16 mouse cellular contexts compared by ENCODE assay signal in genomic region chr5:137830238-137830637, GRCm38 (mm10). TPM values are rescaled to one million over a fixed set of nuclear protein-coding genes. Genes with fewer than 3 reads are reported as not detected.
A peak's percentile ranks its signal among the peaks of the same experiment; 100 is the strongest.
DNase-seq lines count a peak whose midpoint lies in the region; ATAC-seq and TF ChIP-seq lines count a peak whose summit lies in the region.
"Had no signal": no experiment of that assay in that cellular context is flagged by ENCODE, and none has a peak within 500 bp of the region (broad histone marks: within the 10 kb centered on the region; RNA-seq: fewer than 3 reads in every experiment).

No protein-coding gene starts in this region.

- no peaks in the 10 kb centered on the region for H3K9me3 ChIP-seq in heart, embryonic 16.5 days (replicated peaks; ENCODE audit: control insufficient read depth, low read length)
- H3K9me3 ChIP-seq in heart, embryonic 11.5 days (replicated peaks; ENCODE audit: control insufficient read depth, low read length) = no peaks in the 10 kb centered on the region
- H3K9me3 ChIP-seq in lung, embryonic 14.5 days (ENCODE audit: low read depth, low read length) = no peaks in the 10 kb centered on the region
- H3K9me3 ChIP-seq: embryonic facial prominence, embryonic 10.5 days; midbrain, embryonic 13.5 days had no signal

- no peaks in the 10 kb centered on the region for H3K36me3 ChIP-seq in heart, embryonic 16.5 days (ENCODE audit: control insufficient read depth, insufficient read depth)
- H3K36me3 ChIP-seq in heart, embryonic 11.5 days (ENCODE audit: control insufficient read depth, insufficient read depth, low read length) = no peaks in the 10 kb centered on the region
- H3K36me3 ChIP-seq in lung, embryonic 14.5 days (ENCODE audit: insufficient read depth) = no peaks in the 10 kb centered on the region
- H3K36me3 ChIP-seq: embryonic facial prominence, embryonic 10.5 days; midbrain, embryonic 13.5 days had no signal

- no peaks in the 10 kb centered on the region for H3K27me3 ChIP-seq in heart, embryonic 16.5 days (ENCODE audit: control insufficient read depth, insufficient read depth, low read length)
- H3K27me3 ChIP-seq in heart, embryonic 11.5 days (ENCODE audit: control insufficient read depth, insufficient read depth, low read length) = no peaks in the 10 kb centered on the region
- no peaks in the 10 kb centered on the region for H3K27me3 ChIP-seq in lung, embryonic 14.5 days (ENCODE audit: insufficient read depth, low read length)
- H3K27me3 ChIP-seq: midbrain, embryonic 13.5 days had no signal

- intact Hi-C loops in left cerebral cortex, postnatal 4 days (cut with DNase I) = no loop called here

- no peak for TF ChIP-seq CTCF in lung, embryonic 14.5 days (IDR thresholded peaks at IDR 0.05; ENCODE audit: low read depth)
- no peak for TF ChIP-seq CTCF in lung, adult 2 months (IDR thresholded peaks at IDR 0.05; ENCODE audit: insufficient read depth, low read length)

- no peak overlapping the region for H3K4me3 ChIP-seq in heart, embryonic 16.5 days (ENCODE audit: low read length)
- H3K4me3 ChIP-seq in heart, embryonic 11.5 days (ENCODE audit: low read depth, low read length) = no peak overlapping the region
- H3K4me3 ChIP-seq in lung, embryonic 14.5 days (ENCODE audit: low read depth, low read length) = no peak overlapping the region
- H3K4me3 ChIP-seq in lung, adult 2 months (replicated peaks; ENCODE audit: extremely low read depth, low read depth, low read length) = no peak overlapping the region
- H3K4me3 ChIP-seq: embryonic facial prominence, embryonic 10.5 days; midbrain, embryonic 13.5 days had no signal

- 0 out of 2 replicates have a peak overlapping the region, but pooled peaks have one; percentile 26 for H3K27ac ChIP-seq in heart, embryonic 16.5 days (ENCODE audit: low read length)
- H3K27ac ChIP-seq in heart, embryonic 11.5 days (ENCODE audit: low read depth, low read length) = no peak overlapping the region
- no peak overlapping the region for H3K27ac ChIP-seq in lung, embryonic 14.5 days (ENCODE audit: low read depth)
- H3K27ac ChIP-seq: embryonic facial prominence, embryonic 10.5 days; hindbrain, embryonic 14.5 days; liver, embryonic 14.5 days; midbrain, embryonic 13.5 days had no signal

- no peak for ATAC-seq in heart, embryonic 16.5 days (replicated peaks; ENCODE audit: extremely low read depth, insufficient read depth, low FRiP score)
- ATAC-seq in heart, embryonic 11.5 days (replicated peaks; ENCODE audit: insufficient number of reproducible peaks, low FRiP score, low TSS enrichment) = no peak
- ATAC-seq in lung, embryonic 14.5 days (ENCODE audit: insufficient read depth) = no peak
- ATAC-seq in granulocyte monocyte progenitor cell, adult 5-6 weeks (replicated peaks; ENCODE audit: poor library complexity, severe bottlenecking) = peak; percentile 56
- ATAC-seq: midbrain, embryonic 13.5 days had no signal

- TF ChIP-seq POLR2A in lung, adult 2 months (IDR thresholded peaks at IDR 0.05; ENCODE audit: borderline replicate concordance, extremely low read depth, low read depth, low read length) = no peak

- H3K4me1 ChIP-seq in heart, embryonic 16.5 days (ENCODE audit: control insufficient read depth, insufficient read depth, low read length) = no peaks in the 10 kb centered on the region
- H3K4me1 ChIP-seq in heart, embryonic 11.5 days (ENCODE audit: control insufficient read depth, insufficient read depth, low read length) = no peaks in the 10 kb centered on the region
- no peaks in the 10 kb centered on the region for H3K4me1 ChIP-seq in lung, embryonic 14.5 days (ENCODE audit: insufficient read depth)
- H3K4me1 ChIP-seq in lung, adult 2 months (ENCODE audit: control insufficient read depth, insufficient read depth, low read length) = no peaks in the 10 kb centered on the region; the same call in 1 of the 2 replicates
- H3K4me1 ChIP-seq: embryonic facial prominence, embryonic 10.5 days; midbrain, embryonic 13.5 days had no signal

- WGBS in heart, embryonic 16.5 days = 70% methylated on average over 7 of the region's 7 CpGs
- 79% methylated on average over 7 of the region's 7 CpGs for WGBS in heart, embryonic 11.5 days (ENCODE audit: insufficient replicate concordance)
- 61% methylated on average over 7 of the region's 7 CpGs for WGBS in lung, embryonic 14.5 days
- 57% methylated on average over 7 of the region's 7 CpGs for WGBS in lung, adult 2 months

- H3K4me2 ChIP-seq in heart, embryonic 16.5 days (ENCODE audit: low read depth, low read length) = no peak overlapping the region
- no peak overlapping the region for H3K4me2 ChIP-seq in heart, embryonic 11.5 days
- H3K4me2 ChIP-seq in lung, embryonic 14.5 days = no peak overlapping the region
- H3K4me2 ChIP-seq: hindbrain, embryonic 14.5 days; midbrain, embryonic 13.5 days had no signal

- no peak overlapping the region for H3K9ac ChIP-seq in heart, embryonic 16.5 days (ENCODE audit: low read length)
- H3K9ac ChIP-seq in heart, embryonic 11.5 days (ENCODE audit: low read depth, low read length) = no peak overlapping the region
- H3K9ac ChIP-seq in lung, embryonic 14.5 days = no peak overlapping the region
- H3K9ac ChIP-seq: hindbrain, embryonic 14.5 days; liver, embryonic 14.5 days; midbrain, embryonic 13.5 days had no signal

- peak; percentile 26 for DNase-seq in lung, embryonic 14.5 days
- no peak for DNase-seq in lung, adult 2 months
- peak; percentile 18 for DNase-seq in telencephalon, adult 2 months (ENCODE audit: low read depth, low spot score)
- no peak for DNase-seq in thymus, postnatal 4 days
- no peak for DNase-seq in left cerebral cortex, postnatal 4 days
- DNase-seq: cerebellum, adult 8-10 months; kidney, postnatal 25 days had no signal

RNA-seq across cellular contexts. Expression of gene Pilra, which starts 5.8 kb away (rescaled TPM):
- 2.0 TPM in 2 replicates for polyA plus RNA-seq in heart, embryonic 16.5 days (2015; fragmentation: Nextera tagmentation; extraction: Ambion mirVana)
- 2.1 and 2.9 TPM in 2 replicates for polyA plus RNA-seq in heart, embryonic 11.5 days (2014; fragmentation: Nextera tagmentation; extraction: Ambion mirVana)
- polyA plus RNA-seq in lung, embryonic 14.5 days (2014; fragmentation: Nextera tagmentation; extraction: Ambion mirVana) = 2.2 and 3.0 TPM in 2 replicates
- polyA plus RNA-seq in lung, adult 2 months (2012; rRNA removed) = 24.7 and 27.9 TPM in 2 replicates
- total RNA-seq in granulocyte monocyte progenitor cell, adult 5-6 weeks (2014; fragmentation: Nextera tagmentation) = 3.2 and 4.0 TPM in 2 replicates
- 11.4 and 12.7 TPM in 2 replicates for total RNA-seq in granulocyte monocyte progenitor cell, adult 5-6 weeks (2017)
- 1 to 10 TPM in 1 of 2 experiments, under 1 TPM in 1; 0.91 to 1.0 TPM for total RNA-seq in left cerebral cortex, postnatal 4 days (2021)

RNA-seq across cellular contexts. Expression of gene Pilrb1, which starts 27.7 kb away (rescaled TPM):
- polyA plus RNA-seq in heart, embryonic 16.5 days (2015; fragmentation: Nextera tagmentation; extraction: Ambion mirVana) = 0.77 and 0.89 TPM in 2 replicates
- polyA plus RNA-seq in heart, embryonic 11.5 days (2014; fragmentation: Nextera tagmentation; extraction: Ambion mirVana) = 0.13 and 0.84 TPM in 2 replicates
- polyA plus RNA-seq in lung, embryonic 14.5 days (2014; fragmentation: Nextera tagmentation; extraction: Ambion mirVana) = 0.41 and 1.1 TPM in 2 replicates
- 7.3 and 16.5 TPM in 2 replicates for polyA plus RNA-seq in lung, adult 2 months (2012; rRNA removed)
- total RNA-seq in granulocyte monocyte progenitor cell, adult 5-6 weeks (2014; fragmentation: Nextera tagmentation) = 3.5 and 12.1 TPM in 2 replicates
- total RNA-seq in granulocyte monocyte progenitor cell, adult 5-6 weeks (2017) = 7.2 and 7.6 TPM in 2 replicates
- not detected for total RNA-seq in left cerebral cortex, postnatal 4 days (2021)
- polyA plus RNA-seq: C2C12; hindbrain, embryonic 14.5 days; midbrain, embryonic 13.5 days; testis, adult 2 months had no signal

RNA-seq across cellular contexts. Expression of gene Pilrb2, which starts 41.4 kb away (rescaled TPM):
- 1.7 and 1.8 TPM in 2 replicates for polyA plus RNA-seq in heart, embryonic 16.5 days (2015; fragmentation: Nextera tagmentation; extraction: Ambion mirVana)
- polyA plus RNA-seq in heart, embryonic 11.5 days (2014; fragmentation: Nextera tagmentation; extraction: Ambion mirVana) = 2.1 and 2.7 TPM in 2 replicates
- polyA plus RNA-seq in lung, embryonic 14.5 days (2014; fragmentation: Nextera tagmentation; extraction: Ambion mirVana) = 0.37 and 0.83 TPM in 2 replicates
- 7.9 and 12.1 TPM in 2 replicates for polyA plus RNA-seq in lung, adult 2 months (2012; rRNA removed)
- 3.2 and 13.2 TPM in 2 replicates for total RNA-seq in granulocyte monocyte progenitor cell, adult 5-6 weeks (2014; fragmentation: Nextera tagmentation)
- total RNA-seq in granulocyte monocyte progenitor cell, adult 5-6 weeks (2017) = 4.3 and 10.3 TPM in 2 replicates
- total RNA-seq in left cerebral cortex, postnatal 4 days (2021) = not detected
- polyA plus RNA-seq: C2C12; embryonic facial prominence, embryonic 10.5 days; hindbrain, embryonic 14.5 days; midbrain, embryonic 13.5 days; testis, adult 2 months had no signal

RNA-seq across cellular contexts. Expression of gene Zcwpw1, which starts 42.6 kb away (rescaled TPM):
- polyA plus RNA-seq in heart, embryonic 16.5 days (2015; fragmentation: Nextera tagmentation; extraction: Ambion mirVana) = 9.6 and 9.9 TPM in 2 replicates
- polyA plus RNA-seq in heart, embryonic 11.5 days (2014; fragmentation: Nextera tagmentation; extraction: Ambion mirVana) = 12.4 and 13.7 TPM in 2 replicates
- 25.9 and 26.1 TPM in 2 replicates for polyA plus RNA-seq in lung, embryonic 14.5 days (2014; fragmentation: Nextera tagmentation; extraction: Ambion mirVana)
- 0.49 and 0.60 TPM in 2 replicates for polyA plus RNA-seq in lung, adult 2 months (2012; rRNA removed)
- total RNA-seq in granulocyte monocyte progenitor cell, adult 5-6 weeks (2014; fragmentation: Nextera tagmentation) = 1.0 and 2.6 TPM in 2 replicates
- 12.7 and 13.0 TPM in 2 replicates for total RNA-seq in granulocyte monocyte progenitor cell, adult 5-6 weeks (2017)
- total RNA-seq in left cerebral cortex, postnatal 4 days (2021) = 1 to 10 TPM; 5.4 to 6.1 TPM

RNA-seq across cellular contexts. Expression of gene Mepce, which starts 42.8 kb away (rescaled TPM):
- polyA plus RNA-seq in heart, embryonic 16.5 days (2015; fragmentation: Nextera tagmentation; extraction: Ambion mirVana) = 5.6 and 5.7 TPM in 2 replicates
- 7.4 and 9.2 TPM in 2 replicates for polyA plus RNA-seq in heart, embryonic 11.5 days (2014; fragmentation: Nextera tagmentation; extraction: Ambion mirVana)
- polyA plus RNA-seq in lung, embryonic 14.5 days (2014; fragmentation: Nextera tagmentation; extraction: Ambion mirVana) = 13.1 and 14.5 TPM in 2 replicates
- polyA plus RNA-seq in lung, adult 2 months (2012; rRNA removed) = 43.3 and 44.2 TPM in 2 replicates
- 33.9 and 35.2 TPM in 2 replicates for total RNA-seq in granulocyte monocyte progenitor cell, adult 5-6 weeks (2014; fragmentation: Nextera tagmentation)
- 14.5 and 48.4 TPM in 2 replicates for total RNA-seq in granulocyte monocyte progenitor cell, adult 5-6 weeks (2017)
- 10 to 100 TPM; 32.9 to 35.2 TPM for total RNA-seq in left cerebral cortex, postnatal 4 days (2021)

Comparison
In these comparisons a context has a peak if more than half of its experiments do, and no peak if none do; other contexts are left out.
1. DNase-seq: peak in lung, embryonic 14.5 days (single experiment) and telencephalon, adult 2 months (single experiment); none in lung, adult 2 months (single experiment), thymus, postnatal 4 days (single experiment) and left cerebral cortex, postnatal 4 days (single experiment).